Mouse (Mus musculus): ENCODE results near the gene Tex2.

- TF ChIP-seq CTCF (IDR thresholded peaks at IDR 0.05; ENCODE audit: control insufficient read depth, insufficient read depth, low read length): no peak
- TF ChIP-seq POLR2A (IDR thresholded peaks at IDR 0.05; ENCODE audit: borderline replicate concordance, control insufficient read depth, low read depth, low read length): no peak
These were observed 127.6 kb downstream of the Tex2 start for GRCm38 (mm10) chr11:106485611-106486010.

Data from bone marrow, adult 2 months (tissue).